Mouse (Mus musculus) C2C12 (cell line): ENCODE measurements around the gene Tmem14c. TPM values are rescaled to one million over a fixed set of nuclear protein-coding genes. Genes with fewer than 3 reads are reported as not detected.

Source experiments
- H3K27me3 ChIP-seq: one replicate; pipeline ENCODE4 v1.6.1; 2011; ENCODE audit not compliant: control insufficient read depth, insufficient read depth, insufficient read length
- H3K36me3 ChIP-seq: one replicate; pipeline ENCODE4 v1.6.1; 2011; ENCODE audit not compliant: control insufficient read depth, insufficient read depth
- H3K4me3 ChIP-seq: one replicate; pipeline ENCODE4 v1.5.1; 2011; ENCODE audit warnings: mild to moderate bottlenecking, control low read depth; ENCODE audit not compliant: poor library complexity, insufficient read depth, severe bottlenecking
- H3K79me2 ChIP-seq: one replicate; pipeline ENCODE4 v1.6.1; 2011; ENCODE audit not compliant: control insufficient read depth, insufficient read depth
- H3K79me3 ChIP-seq: one replicate; pipeline ENCODE4 v1.6.1; 2011; ENCODE audit warnings: low read depth, control low read depth
- H3ac ChIP-seq: one replicate; pipeline ENCODE3; 2011; ENCODE audit warnings: low read depth; ENCODE audit not compliant: control insufficient read depth, insufficient read length
- CEBPB ChIP-seq: IDR thresholded peaks from one replicate; pipeline ENCODE4 v1.6.1; 2011; ENCODE audit warnings: low read depth, mild to moderate bottlenecking, control low read depth, moderate library complexity
- CTCF ChIP-seq: IDR thresholded peaks from one replicate; pipeline ENCODE4 v1.5.1; 2011; ENCODE audit not compliant: control insufficient read depth, insufficient read depth, insufficient read length
- FOSL1 ChIP-seq: IDR thresholded peaks from one replicate; pipeline ENCODE4 v1.8.0; 2011; ENCODE audit warnings: mild to moderate bottlenecking, low read length; ENCODE audit not compliant: poor library complexity, insufficient read depth, severe bottlenecking
- MAX ChIP-seq: IDR thresholded peaks from one replicate; pipeline ENCODE4 v1.6.1; 2011; ENCODE audit warnings: mild to moderate bottlenecking, control low read depth
- MYOD1 ChIP-seq: IDR thresholded peaks from one replicate; pipeline ENCODE4 v1.6.1; 2011; ENCODE audit warnings: low read depth; ENCODE audit not compliant: control insufficient read depth, insufficient read length
- MYOG ChIP-seq: IDR thresholded peaks from one replicate; pipeline ENCODE4 v1.6.1; 2011; ENCODE audit not compliant: control insufficient read depth, insufficient read length; ENCODE audit errors: extremely low read depth
- USF1 ChIP-seq: IDR thresholded peaks from one replicate; pipeline ENCODE4 v1.6.1; 2011; ENCODE audit warnings: low read depth, mild to moderate bottlenecking, control low read depth, moderate library complexity
- polyA plus RNA-seq: library from polyadenylated mRNA; unstranded; fragments of >200 nt; fragmentation: generic; extraction: Trizol; gene quantifications from one replicate; pipeline ENCODE4 v1.2.1, GENCODE M21; 2012; ENCODE audit warnings: missing spikeins

Tmem14c gene
- polyA plus RNA-seq, 1 experiment: 203 TPM

GRCm38 (mm10) chr13:41030098-41030497 lies 14.0 kb downstream of the Tmem14c start:
- TF ChIP-seq MYOD1: no peak
- TF ChIP-seq CEBPB: no peak
- no peak for TF ChIP-seq MAX
- no peak for TF ChIP-seq CTCF
- no peak for TF ChIP-seq MYOG
- no peak for TF ChIP-seq FOSL1
- no peak for TF ChIP-seq USF1
- H3K79me3 ChIP-seq: no peaks in the 10 kb centered on the region
- no peaks in the 10 kb centered on the region for H3K36me3 ChIP-seq
- H3K79me2 ChIP-seq: no peaks in the 10 kb centered on the region
- no peak overlapping the region for H3K4me3 ChIP-seq
- H3ac ChIP-seq: no peak overlapping the region
- peaks cover 7% of the 10 kb centered on the region for H3K27me3 ChIP-seq

- Histone ChIP-seq H3K79me2 (no peaks in the 10 kb centered on the region), H3K36me3 (no peaks in the 10 kb centered on the region), H3K79me3 (no peaks in the 10 kb centered on the region), H3ac (no peak overlapping the region), H3K4me3 (no peak overlapping the region), H3K27me3 (peaks cover 15% of the 10 kb centered on the region)
- TF ChIP-seq CEBPB (no peak), MYOG (no peak), CTCF (no peak), MYOD1 (no peak), MAX (no peak), USF1 (no peak), FOSL1 (no peak)
Measured at GRCm38 (mm10) chr13:41042511-41042910, 26.4 kb downstream of the Tmem14c start.

GRCm38 (mm10) chr13:41045901-41046300 lies 29.8 kb downstream of the Tmem14c start:
- H3K79me3 ChIP-seq: no peaks in the 10 kb centered on the region
- no peak overlapping the region for H3ac ChIP-seq
- H3K4me3 ChIP-seq: no peak overlapping the region
- no peaks in the 10 kb centered on the region for H3K36me3 ChIP-seq
- no peak for TF ChIP-seq USF1
- no peak for TF ChIP-seq FOSL1
- TF ChIP-seq CTCF: no peak
- no peak for TF ChIP-seq MYOG
- TF ChIP-seq MAX: no peak
- peaks cover 13% of the 10 kb centered on the region for H3K27me3 ChIP-seq
- no peaks in the 10 kb centered on the region for H3K79me2 ChIP-seq

- TF ChIP-seq CTCF: no peak
- TF ChIP-seq USF1: no peak
- TF ChIP-seq MYOG: no peak
- TF ChIP-seq FOSL1: no peak
- TF ChIP-seq MAX: no peak
- TF ChIP-seq MYOD1: no peak
- H3K79me2 ChIP-seq: no peaks in the 10 kb centered on the region
- H3K79me3 ChIP-seq: no peaks in the 10 kb centered on the region
- no peaks in the 10 kb centered on the region for H3K36me3 ChIP-seq
- no peak overlapping the region for H3ac ChIP-seq
- H3K27me3 ChIP-seq: peaks cover 13% of the 10 kb centered on the region
- H3K4me3 ChIP-seq: no peak overlapping the region
Measured at GRCm38 (mm10) chr13:41047280-41047679, 31.2 kb downstream of the Tmem14c start.

- Histone ChIP-seq H3K4me3 (no peak overlapping the region), H3K27me3 (peaks cover 11% of the 10 kb centered on the region), H3K36me3 (no peaks in the 10 kb centered on the region), H3K79me2 (no peaks in the 10 kb centered on the region), H3K79me3 (no peaks in the 10 kb centered on the region), H3ac (no peak overlapping the region)
- TF ChIP-seq MYOG: no peak
- TF ChIP-seq MYOD1: no peak
- no peak for TF ChIP-seq USF1
Measured at GRCm38 (mm10) chr13:41051965-41052364, 35.9 kb downstream of the Tmem14c start.

- H3K79me2 ChIP-seq: no peaks in the 10 kb centered on the region
- H3K79me3 ChIP-seq: no peaks in the 10 kb centered on the region
- TF ChIP-seq MYOG (no peak), MAX (no peak), CTCF (no peak), USF1 (no peak), FOSL1 (no peak), CEBPB (no peak), MYOD1 (no peak)
- peaks cover 16% of the 10 kb centered on the region for H3K27me3 ChIP-seq
- H3K36me3 ChIP-seq: no peaks in the 10 kb centered on the region
- H3ac ChIP-seq: no peak overlapping the region
- H3K4me3 ChIP-seq: no peak overlapping the region
Measured at GRCm38 (mm10) chr13:41067618-41068017, 51.5 kb downstream of the Tmem14c start.
